ENCODE assay signal across 8 mouse cellular contexts in genomic region chr7:126760391-126760802, GRCm38 (mm10). TPM values are rescaled to one million over a fixed set of nuclear protein-coding genes. Genes with fewer than 3 reads are reported as not detected.
DNase-seq lines count a peak whose midpoint lies in the region; ATAC-seq and TF ChIP-seq lines count a peak whose summit lies in the region.

No protein-coding gene starts in this region.

- H3K4me1 ChIP-seq in CH12.LX (ENCODE audit: control insufficient read depth in 1 of 2, insufficient read depth in 2 of 2) = peaks cover 8 to 44% of the 10 kb centered on the region in 2 experiments
- H3K4me1 ChIP-seq in embryonic facial prominence, embryonic 14.5 days (ENCODE audit: control insufficient read depth, insufficient read depth, low read length) = peaks cover 12% of the 10 kb centered on the region
- peaks cover 37% of the 10 kb centered on the region for H3K4me1 ChIP-seq in heart, embryonic 15.5 days (replicated peaks)
- H3K4me1 ChIP-seq in midbrain, embryonic 10.5 days = peaks cover 37% of the 10 kb centered on the region

- TF ChIP-seq POLR2A in CH12.LX (IDR thresholded peaks at IDR 0.05; ENCODE audit: low read depth, low read length) = no peak

- H3K27me3 ChIP-seq in CH12.LX (replicated peaks) = no peaks in the 10 kb centered on the region
- H3K27me3 ChIP-seq in embryonic facial prominence, embryonic 14.5 days (replicated peaks; ENCODE audit: control insufficient read depth, insufficient read depth, low read length) = no peaks in the 10 kb centered on the region
- no peaks in the 10 kb centered on the region for H3K27me3 ChIP-seq in heart, embryonic 15.5 days
- H3K27me3 ChIP-seq in midbrain, embryonic 10.5 days (ENCODE audit: low read depth, poor library complexity, severe bottlenecking) = no peaks in the 10 kb centered on the region

- peak overlapping the region; percentile 71 to 77 (median 75) for H3K4me3 ChIP-seq in CH12.LX (replicated peaks in 1 of 3; ENCODE audit: low read depth in 2 of 3, low read length in 2 of 3, poor library complexity in 1 of 3)
- peak overlapping the region; percentile 85 for H3K4me3 ChIP-seq in embryonic facial prominence, embryonic 14.5 days (ENCODE audit: low read depth, low read length)
- peak overlapping the region; percentile 83 for H3K4me3 ChIP-seq in heart, embryonic 15.5 days
- peak overlapping the region; percentile 80 for H3K4me3 ChIP-seq in midbrain, embryonic 10.5 days

- DNase-seq in CH12.LX (ENCODE audit: extremely low read depth) = no peak
- DNase-seq in adrenal gland, postnatal 14 days = peak; percentile 73
- DNase-seq in embryonic facial prominence, embryonic 14.5 days (ENCODE audit: low spot score) = peak; percentile 80
- peak; percentile 84 for DNase-seq in kidney, postnatal 10 days
- peak; percentile 41 for DNase-seq in midbrain, embryonic 10.5 days (ENCODE audit: low spot score)
- DNase-seq in urinary bladder, postnatal 36 days (ENCODE audit: low spot score in 2 of 2) = peak; percentile 67 to 82

- in situ Hi-C loops in CH12.LX (cut with MboI; ENCODE audit: low pct_ligation_motif_present, low pct_unique_long_range_greater_than_20kb, low sequenced_read_pairs) = no loop called here

- no peak for TF ChIP-seq RAD21 in CH12.LX (IDR thresholded peaks at IDR 0.05; ENCODE audit: low read depth, low read length)

- 20% methylated on average over 3 of the region's 3 CpGs for WGBS in embryonic facial prominence, embryonic 14.5 days
- WGBS in heart, embryonic 15.5 days = 15% methylated on average over 3 of the region's 3 CpGs
- 24% methylated on average over 3 of the region's 3 CpGs for WGBS in midbrain, embryonic 10.5 days

- peaks cover 21 to 36% of the 10 kb centered on the region in 2 experiments for H3K36me3 ChIP-seq in CH12.LX (replicated peaks in 1 of 2; ENCODE audit: control insufficient read depth in 1 of 2, insufficient read depth in 1 of 2, low read length in 1 of 2)
- H3K36me3 ChIP-seq in embryonic facial prominence, embryonic 14.5 days (ENCODE audit: control insufficient read depth, insufficient read depth, low read length) = peaks cover 25% of the 10 kb centered on the region
- peaks cover 25% of the 10 kb centered on the region for H3K36me3 ChIP-seq in heart, embryonic 15.5 days
- H3K36me3 ChIP-seq in midbrain, embryonic 10.5 days = peaks cover 42% of the 10 kb centered on the region

- no peaks in the 10 kb centered on the region for H3K79me2 ChIP-seq in CH12.LX (replicated peaks; ENCODE audit: control insufficient read depth, extremely low read depth, insufficient read depth, poor library complexity, severe bottlenecking)

- dilution Hi-C loops in CH12.LX (cut with MboI; ENCODE audit: extremely low pct_ligation_motif_present, extremely low pct_unique_long_range_greater_than_20kb, low sequenced_read_pairs) = no loop called here

- H3K27ac ChIP-seq in CH12.LX (ENCODE audit: insufficient read depth, low read depth) = no peak overlapping the region
- H3K27ac ChIP-seq in embryonic facial prominence, embryonic 14.5 days (replicated peaks; ENCODE audit: low read depth, low read length) = peak overlapping the region; percentile 84
- peak overlapping the region; percentile 94 for H3K27ac ChIP-seq in heart, embryonic 15.5 days
- peak overlapping the region; percentile 95 for H3K27ac ChIP-seq in midbrain, embryonic 10.5 days (replicated peaks)

- peak overlapping the region; percentile 50; the same call in 1 of the 2 replicates for H3K9ac ChIP-seq in CH12.LX (ENCODE audit: insufficient read depth, low read depth)
- H3K9ac ChIP-seq in embryonic facial prominence, embryonic 14.5 days (ENCODE audit: low read depth, low read length) = peak overlapping the region; percentile 89
- H3K9ac ChIP-seq in heart, embryonic 15.5 days = peak overlapping the region; percentile 93

- H3K4me2 ChIP-seq in CH12.LX (ENCODE audit: insufficient read depth, low read depth, poor library complexity, severe bottlenecking) = peak overlapping the region; percentile 88; the same call in 1 of the 2 replicates
- peak overlapping the region; percentile 97 for H3K4me2 ChIP-seq in embryonic facial prominence, embryonic 14.5 days (ENCODE audit: low read depth, low read length)
- peak overlapping the region; percentile 90 for H3K4me2 ChIP-seq in heart, embryonic 15.5 days

- ATAC-seq in embryonic facial prominence, embryonic 14.5 days (ENCODE audit: low read depth) = peak; percentile 31; the same call in 1 of the 2 replicates
- peak; percentile 62 for ATAC-seq in heart, embryonic 15.5 days (replicated peaks; ENCODE audit: insufficient number of reproducible peaks, insufficient read depth, low FRiP score, low read depth)
- ATAC-seq in erythroid progenitor cell, adult 5-6 weeks (replicated peaks; ENCODE audit: low FRiP score, poor library complexity, severe bottlenecking) = no peak

- no peak for TF ChIP-seq CTCF in CH12.LX (conservative IDR thresholded peaks at IDR 0.05 in 1 of 2, IDR thresholded peaks at IDR 0.05 in 1 of 2; ENCODE audit: low read depth in 2 of 2, low read length in 2 of 2)

- no peaks in the 10 kb centered on the region for H3K9me3 ChIP-seq in CH12.LX (replicated peaks; ENCODE audit: low read length)
- H3K9me3 ChIP-seq in embryonic facial prominence, embryonic 14.5 days (ENCODE audit: control insufficient read depth, low read length) = no peaks in the 10 kb centered on the region
- H3K9me3 ChIP-seq in heart, embryonic 15.5 days (replicated peaks) = no peaks in the 10 kb centered on the region
- H3K9me3 ChIP-seq in midbrain, embryonic 10.5 days (replicated peaks) = no peaks in the 10 kb centered on the region

- no peak for TF ChIP-seq EP300 in CH12.LX (IDR thresholded peaks at IDR 0.05; ENCODE audit: low read length)

TF ChIP-seq in CH12.LX, 34 proteins besides CTCF, POLR2A, EP300 and RAD21 (continues in another document):
- TF ChIP-seq IRF4 (IDR thresholded peaks at IDR 0.05; ENCODE audit: low read depth, low read length) = no peak

RNA-seq across cellular contexts. Expression of gene Mapk3, which starts 1.0 kb away (rescaled TPM):
- total RNA-seq in CH12.LX (2012; rRNA removed) (13.2 and 25.3 TPM in 2 replicates), CH12.LX (2014; rRNA removed) (20.3 and 22.4 TPM in 2 replicates)
- 38.9 and 48.5 TPM in 2 replicates for polyA plus RNA-seq in CH12.LX (2012; ENCODE audit: insufficient read length, low read depth)
- total RNA-seq in adrenal gland, postnatal 14 days (2021) = 128 and 136 TPM in 2 replicates
- polyA plus RNA-seq in embryonic facial prominence, embryonic 14.5 days (2014; fragmentation: Nextera tagmentation; extraction: Ambion mirVana) = 61.9 and 62.3 TPM in 2 replicates
- polyA plus RNA-seq in heart, embryonic 15.5 days (2015; fragmentation: Nextera tagmentation; extraction: Ambion mirVana) = 51.0 and 66.8 TPM in 2 replicates
- polyA plus RNA-seq in midbrain, embryonic 10.5 days (2016; fragmentation: Nextera tagmentation; extraction: Ambion mirVana) = 53.8 and 54.9 TPM in 2 replicates
- 46.5 and 49.0 TPM in 2 replicates for total RNA-seq in erythroid progenitor cell, adult 5-6 weeks (2015; ENCODE audit: low replicate concordance)
- 18.6 and 19.3 TPM in 2 replicates for total RNA-seq in erythroid progenitor cell, adult 5-6 weeks (2017; ENCODE audit: low replicate concordance)

RNA-seq across cellular contexts. Expression of gene Gdpd3, which starts 5.7 kb away (rescaled TPM):
- total RNA-seq in CH12.LX (2012; rRNA removed) (1.0 and 1.5 TPM in 2 replicates), CH12.LX (2014; rRNA removed) (0.63 and 1.3 TPM in 2 replicates)
- polyA plus RNA-seq in CH12.LX (2012; ENCODE audit: insufficient read length, low read depth) = 1.6 and 2.2 TPM in 2 replicates
- 3.8 and 5.6 TPM in 2 replicates for total RNA-seq in adrenal gland, postnatal 14 days (2021)
- polyA plus RNA-seq in embryonic facial prominence, embryonic 14.5 days (2014; fragmentation: Nextera tagmentation; extraction: Ambion mirVana) = 2.1 and 5.1 TPM in 2 replicates
- 1.2 and 1.3 TPM in 2 replicates for polyA plus RNA-seq in heart, embryonic 15.5 days (2015; fragmentation: Nextera tagmentation; extraction: Ambion mirVana)
- 0.68 and 1.1 TPM in 2 replicates for polyA plus RNA-seq in midbrain, embryonic 10.5 days (2016; fragmentation: Nextera tagmentation; extraction: Ambion mirVana)
- 9.2 and 11.9 TPM in 2 replicates for total RNA-seq in erythroid progenitor cell, adult 5-6 weeks (2015; ENCODE audit: low replicate concordance)
- 8.1 TPM in 1 of 2 replicates, not detected in the other for total RNA-seq in erythroid progenitor cell, adult 5-6 weeks (2017; ENCODE audit: low replicate concordance)

RNA-seq across cellular contexts. Expression of gene Ypel3, which starts 16.4 kb away (rescaled TPM):
- total RNA-seq in CH12.LX (2012; rRNA removed) (13.9 and 38.9 TPM in 2 replicates), CH12.LX (2014; rRNA removed) (26.0 and 33.9 TPM in 2 replicates)
- polyA plus RNA-seq in CH12.LX (2012; ENCODE audit: insufficient read length, low read depth) = 40.5 and 44.0 TPM in 2 replicates
- total RNA-seq in adrenal gland, postnatal 14 days (2021) = 129 and 173 TPM in 2 replicates
- 117 and 123 TPM in 2 replicates for polyA plus RNA-seq in embryonic facial prominence, embryonic 14.5 days (2014; fragmentation: Nextera tagmentation; extraction: Ambion mirVana)
- 78.1 and 90.5 TPM in 2 replicates for polyA plus RNA-seq in heart, embryonic 15.5 days (2015; fragmentation: Nextera tagmentation; extraction: Ambion mirVana)
- polyA plus RNA-seq in midbrain, embryonic 10.5 days (2016; fragmentation: Nextera tagmentation; extraction: Ambion mirVana) = 41.0 and 60.5 TPM in 2 replicates
- total RNA-seq in erythroid progenitor cell, adult 5-6 weeks (2015; ENCODE audit: low replicate concordance) = 182 and 256 TPM in 2 replicates
- total RNA-seq in erythroid progenitor cell, adult 5-6 weeks (2017; ENCODE audit: low replicate concordance) = 61.6 and 74.1 TPM in 2 replicates

RNA-seq across cellular contexts. Expression of gene Tbx6, which starts 20.9 kb away (rescaled TPM):
- total RNA-seq in CH12.LX (2012; rRNA removed) = 15.2 and 15.8 TPM in 2 replicates
- 12.3 and 12.8 TPM in 2 replicates for total RNA-seq in CH12.LX (2014; rRNA removed)
- polyA plus RNA-seq in CH12.LX (2012; ENCODE audit: insufficient read length, low read depth) = 29.2 and 31.5 TPM in 2 replicates
- total RNA-seq in adrenal gland, postnatal 14 days (2021) = 1.2 and 1.5 TPM in 2 replicates
- polyA plus RNA-seq in embryonic facial prominence, embryonic 14.5 days (2014; fragmentation: Nextera tagmentation; extraction: Ambion mirVana) = 0.24 and 0.35 TPM in 2 replicates
- polyA plus RNA-seq in heart, embryonic 15.5 days (2015; fragmentation: Nextera tagmentation; extraction: Ambion mirVana) = 0.34 and 0.41 TPM in 2 replicates
- 0.42 and 0.64 TPM in 2 replicates for polyA plus RNA-seq in midbrain, embryonic 10.5 days (2016; fragmentation: Nextera tagmentation; extraction: Ambion mirVana)
- 2.1 and 4.3 TPM in 2 replicates for total RNA-seq in erythroid progenitor cell, adult 5-6 weeks (2015; ENCODE audit: low replicate concordance)
- total RNA-seq in erythroid progenitor cell, adult 5-6 weeks (2017; ENCODE audit: low replicate concordance) = 2.6 and 2.7 TPM in 2 replicates

RNA-seq across cellular contexts. Expression of gene Ppp4c, which starts 31.9 kb away (rescaled TPM):
- 201 and 213 TPM in 2 replicates for total RNA-seq in CH12.LX (2012; rRNA removed)
- total RNA-seq in CH12.LX (2014; rRNA removed) = 175 and 195 TPM in 2 replicates
- 161 and 168 TPM in 2 replicates for polyA plus RNA-seq in CH12.LX (2012; ENCODE audit: insufficient read length, low read depth)
- 94.7 and 109 TPM in 2 replicates for total RNA-seq in adrenal gland, postnatal 14 days (2021)
- 214 and 256 TPM in 2 replicates for polyA plus RNA-seq in embryonic facial prominence, embryonic 14.5 days (2014; fragmentation: Nextera tagmentation; extraction: Ambion mirVana)
- 120 and 149 TPM in 2 replicates for polyA plus RNA-seq in heart, embryonic 15.5 days (2015; fragmentation: Nextera tagmentation; extraction: Ambion mirVana)
- 376 and 407 TPM in 2 replicates for polyA plus RNA-seq in midbrain, embryonic 10.5 days (2016; fragmentation: Nextera tagmentation; extraction: Ambion mirVana)
- 63.7 and 105 TPM in 2 replicates for total RNA-seq in erythroid progenitor cell, adult 5-6 weeks (2015; ENCODE audit: low replicate concordance)
- 52.8 and 67.6 TPM in 2 replicates for total RNA-seq in erythroid progenitor cell, adult 5-6 weeks (2017; ENCODE audit: low replicate concordance)
